Mouse (Mus musculus) liver, adult (tissue): ENCODE measurements around the gene Ncbp3.

Experiments used
- GATA4 ChIP-seq: IDR thresholded peaks from 2 replicates; pipeline ENCODE4 v1.6.1; 2014; ENCODE audit warnings: mild to moderate bottlenecking, low read length; ENCODE audit not compliant: insufficient replicate concordance

The Ncbp3 gene

DNA sequence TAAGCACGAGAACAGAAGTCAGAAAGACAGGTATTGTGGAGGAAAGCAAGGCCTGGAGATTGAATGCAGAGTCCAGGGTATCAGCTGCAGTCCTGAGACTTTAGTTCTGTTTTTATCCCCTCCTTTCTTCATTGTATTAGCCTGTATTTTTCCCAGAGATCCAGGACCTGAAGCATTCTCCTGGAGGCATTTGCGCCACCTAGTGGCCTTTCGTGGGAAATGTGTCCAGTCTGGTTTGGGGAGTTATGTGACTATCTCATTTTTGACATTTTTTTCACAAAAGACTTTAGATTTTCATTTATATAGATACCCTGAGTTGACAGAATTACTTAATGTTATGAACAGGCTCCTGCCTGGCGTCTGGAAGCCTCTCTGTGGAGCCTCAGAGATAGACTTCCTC is 1.8 kb downstream of the Ncbp3 start:
- no peak for TF ChIP-seq GATA4

- TF ChIP-seq GATA4, result no peak
Measured at GRCm38 (mm10) chr11:73052795-73053194, 5.2 kb downstream of the Ncbp3 start.

- no peak for TF ChIP-seq GATA4
Measured at GRCm38 (mm10) chr11:73057701-73058100, 10.1 kb downstream of the Ncbp3 start.

DNA sequence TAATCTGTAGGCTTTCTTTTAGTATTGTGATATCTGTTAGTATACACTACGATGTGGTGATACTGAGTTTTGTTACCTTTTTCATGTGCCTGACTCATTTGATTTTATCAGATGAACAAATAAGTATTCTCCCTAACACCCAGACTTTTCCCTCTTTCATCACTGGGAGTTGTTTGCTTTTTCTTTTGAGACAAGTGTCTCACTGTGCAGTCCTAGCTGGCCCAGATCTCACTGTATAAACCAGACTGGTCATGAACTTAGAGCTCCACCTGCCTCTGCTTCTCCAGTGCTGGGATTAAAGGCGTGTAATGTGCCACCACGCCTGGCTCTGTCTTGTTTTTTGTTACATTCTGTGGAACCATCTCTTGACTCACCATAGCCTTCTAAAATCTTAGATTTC is 12.0 kb downstream of the Ncbp3 start:
- TF ChIP-seq GATA4, result no peak

- TF ChIP-seq GATA4, result no peak
Measured at GRCm38 (mm10) chr11:73061413-73061812, 13.8 kb downstream of the Ncbp3 start.

DNA sequence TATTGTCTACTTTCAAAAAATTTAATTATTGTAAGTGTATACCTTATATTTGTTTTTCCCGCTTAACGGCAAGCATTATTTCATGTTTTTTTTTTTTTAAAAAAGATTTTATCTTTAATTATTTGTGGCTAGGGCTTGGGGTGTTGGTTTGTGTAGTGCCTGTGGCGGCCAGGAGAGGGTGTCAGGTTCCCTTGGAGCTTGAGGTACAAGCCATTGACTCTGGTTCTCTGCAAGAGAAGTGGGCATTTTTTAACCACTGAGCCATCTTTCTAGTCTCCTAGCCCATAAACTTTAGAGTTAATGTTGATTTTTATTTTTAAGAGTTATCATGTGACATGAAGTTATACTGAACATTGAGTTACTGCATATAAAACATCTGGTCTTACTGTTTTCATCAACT is 24.3 kb downstream of the Ncbp3 start:
- TF ChIP-seq GATA4, result no peak

- no peak for TF ChIP-seq GATA4
Measured at GRCm38 (mm10) chr11:73076295-73076694, 28.7 kb downstream of the Ncbp3 start.

DNA sequence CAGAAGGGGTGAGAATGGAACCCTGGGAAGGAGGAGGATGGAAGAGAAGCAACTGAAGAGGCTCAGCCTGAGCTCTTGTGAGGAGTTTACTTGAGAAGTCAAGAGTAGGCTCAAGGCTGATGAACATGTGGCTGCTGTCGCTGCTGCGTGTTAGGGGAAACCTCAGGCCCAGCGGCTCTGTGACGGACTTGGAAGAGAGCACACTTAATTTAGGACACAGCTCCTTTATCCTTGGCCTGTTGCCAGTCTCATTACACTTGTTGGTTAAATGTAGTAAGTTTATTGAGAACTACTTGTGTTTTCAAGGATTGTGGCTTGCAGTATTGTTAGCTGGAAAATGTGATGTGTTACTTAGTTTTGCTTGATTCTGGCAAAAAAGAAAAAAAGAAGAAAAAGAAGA is 29.1 kb downstream of the Ncbp3 start:
- no peak for TF ChIP-seq GATA4

DNA sequence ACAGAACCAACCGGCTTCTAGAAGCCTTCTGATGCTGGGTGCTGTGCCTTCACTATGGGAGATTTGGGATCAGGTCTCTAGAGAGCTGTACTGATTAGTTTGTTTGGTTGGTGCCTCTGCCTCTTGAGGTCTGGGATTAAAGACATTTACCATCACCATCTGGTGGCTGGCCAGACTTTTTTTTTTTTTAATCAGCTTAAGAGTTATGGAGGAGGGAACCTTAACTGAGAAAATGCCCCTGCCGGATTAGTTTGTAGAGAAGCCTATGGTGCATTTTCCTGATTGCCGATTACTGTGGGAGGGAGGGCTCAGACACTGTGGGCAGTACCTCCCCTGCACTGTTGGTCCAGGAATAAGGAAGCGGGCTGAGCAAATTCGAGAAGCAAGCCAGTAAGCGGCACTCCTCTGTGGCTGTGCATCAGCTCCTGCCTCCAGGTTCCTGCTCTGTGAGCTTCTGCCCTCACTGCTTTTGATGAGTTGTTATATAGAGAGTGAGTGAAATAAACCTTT is 29.7 kb downstream of the Ncbp3 start:
- TF ChIP-seq GATA4, result no peak

GRCm38 (mm10) chr11:73078615-73079014 is 31.0 kb downstream of the Ncbp3 start:
- no peak for TF ChIP-seq GATA4

- TF ChIP-seq GATA4, result no peak
Measured at GRCm38 (mm10) chr11:73080306-73080705, 32.7 kb downstream of the Ncbp3 start.

- no peak for TF ChIP-seq GATA4
Measured at GRCm38 (mm10) chr11:73084303-73084702, 36.7 kb downstream of the Ncbp3 start.

DNA sequence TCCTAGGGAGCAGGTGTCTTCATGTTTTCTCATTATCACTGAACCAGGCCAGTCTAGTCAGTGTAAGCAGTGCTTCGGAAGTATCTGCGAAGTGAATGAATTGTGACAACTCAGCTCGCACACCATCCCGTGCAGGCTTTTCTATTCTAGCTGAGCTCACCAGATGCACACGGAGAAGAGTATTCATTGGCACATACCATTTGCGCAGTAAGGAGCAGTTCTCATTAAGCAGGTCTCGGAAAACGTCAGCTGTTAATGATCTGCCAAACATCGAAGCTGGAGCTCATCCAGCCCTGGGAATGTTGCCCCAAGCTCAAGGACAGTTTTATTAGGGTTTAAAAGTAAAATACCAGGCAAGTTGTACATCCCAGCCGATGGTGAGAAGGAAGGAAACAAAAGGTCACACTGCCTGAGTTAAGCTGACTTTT is 37.2 kb downstream of the Ncbp3 start:
- no peak for TF ChIP-seq GATA4

DNA sequence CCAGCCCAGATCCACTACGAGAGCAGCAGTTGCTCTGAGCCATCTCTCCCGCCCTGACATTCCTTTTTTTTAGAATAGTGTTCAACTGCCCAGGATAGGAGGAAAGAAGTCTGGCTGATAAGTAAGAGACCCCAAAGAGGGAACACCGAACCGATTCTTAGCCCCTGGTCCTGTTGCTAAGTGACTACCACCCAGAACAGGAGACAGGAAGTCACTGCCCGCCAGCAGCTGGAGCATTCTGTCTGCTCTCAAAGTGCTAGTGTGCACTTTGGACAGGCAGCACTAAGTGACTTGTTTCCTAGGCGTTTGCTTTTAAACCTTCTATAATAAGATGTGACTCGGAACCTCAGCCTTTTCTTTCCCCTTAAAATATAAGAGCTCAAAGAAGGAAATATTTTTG is 37.8 kb downstream of the Ncbp3 start:
- no peak for TF ChIP-seq GATA4

- TF ChIP-seq GATA4, result no peak
Measured at GRCm38 (mm10) chr11:73087700-73088480, 40.3 kb downstream of the Ncbp3 start.

- TF ChIP-seq GATA4, result no peak
Measured at GRCm38 (mm10) chr11:73090283-73090682, 42.7 kb downstream of the Ncbp3 start, which contains the start of gene Itgae. Gene Itgae (plus strand): TSS chr11:73090583.

GRCm38 (mm10) chr11:73090826-73091225 is 43.2 kb downstream of the Ncbp3 start:
- TF ChIP-seq GATA4, result no peak
